Mouse (Mus musculus) lung, postnatal 0 days (tissue): ENCODE results near the gene Nme2.

Experiments used
- CTCF ChIP-seq: IDR thresholded peaks from 2 replicates; pipeline ENCODE4 v1.5.1; 2016; ENCODE audit warnings: antibody characterized with exemption, mild to moderate bottlenecking
- EP300 ChIP-seq: IDR thresholded peaks from 2 replicates; pipeline ENCODE4 v1.6.1; 2016; ENCODE audit warnings: antibody characterized with exemption, mild to moderate bottlenecking, control low read depth

DNA sequence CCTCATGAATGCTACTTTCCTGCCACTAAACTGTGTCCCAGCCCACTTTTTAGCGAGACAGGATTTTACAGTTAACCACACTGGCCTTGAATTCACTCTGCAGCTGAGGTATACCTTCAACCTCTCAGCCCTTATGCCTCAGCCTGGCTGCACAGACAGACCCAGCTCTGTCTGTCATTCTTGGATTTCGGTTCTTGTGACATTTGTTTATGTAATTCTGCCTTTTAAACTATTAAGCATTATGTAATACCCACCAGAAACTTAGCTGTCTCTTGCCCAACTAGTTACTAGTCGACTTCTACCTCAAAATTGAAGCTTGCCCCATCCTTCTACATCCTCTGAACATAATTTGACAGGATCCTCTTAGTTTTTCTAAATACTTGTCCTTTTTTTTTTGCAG, 48.2 kb downstream of the Nme2 start:
- TF ChIP-seq CTCF (no peak), EP300 (no peak)
